Mouse (Mus musculus) kidney, embryonic 14.5 days (tissue): Measurements from ENCODE around the gene Bri3. TPM values are rescaled to one million over a fixed set of nuclear protein-coding genes. Genes with fewer than 3 reads are reported as not detected.

Source experiments
- ATAC-seq: fragments of 200-750 bp; cut with Nextera tagmentation; 2 replicates; pipeline ENCODE4 v1.8.0; 2017; ENCODE audit warnings: moderate number of reproducible peaks, mild to moderate bottlenecking, moderate TSS enrichment, moderate library complexity; ENCODE audit not compliant: low FRiP score, low TSS enrichment
- H3K27ac ChIP-seq: fragments of 300-500 bp; sonication (generic); 2 replicates; pipeline ENCODE4 v1.5.1; 2014; ENCODE audit warnings: low read depth, mild to moderate bottlenecking, low read length, moderate library complexity, mixed read lengths
- H3K27me3 ChIP-seq: fragments of 300-500 bp; sonication (generic); 2 replicates; pipeline ENCODE4 v1.6.1; 2014; ENCODE audit warnings: mild to moderate bottlenecking, low read length; ENCODE audit not compliant: control insufficient read depth, insufficient read depth
- H3K36me3 ChIP-seq: fragments of 300-500 bp; sonication (generic); 2 replicates; pipeline ENCODE4 v1.6.1; 2014; ENCODE audit warnings: low read length, mixed read lengths; ENCODE audit not compliant: control insufficient read depth, insufficient read depth
- H3K4me1 ChIP-seq: fragments of 300-500 bp; sonication (generic); 2 replicates; pipeline ENCODE4 v1.6.1; 2014; ENCODE audit warnings: low read length, mixed read lengths; ENCODE audit not compliant: control insufficient read depth, insufficient read depth
- H3K4me2 ChIP-seq: fragments of 300-500 bp; sonication (generic); replicated peaks from 2 replicates; pipeline ENCODE4 v1.6.1; 2014; ENCODE audit warnings: low read depth, mild to moderate bottlenecking, low read length
- H3K4me3 ChIP-seq: fragments of 300-500 bp; sonication (generic); 2 replicates; pipeline ENCODE4 v1.5.1; 2014; ENCODE audit warnings: mild to moderate bottlenecking, low read length
- H3K9ac ChIP-seq: fragments of 300-500 bp; sonication (generic); 2 replicates; pipeline ENCODE4 v1.6.1; 2014; ENCODE audit warnings: low read depth, mild to moderate bottlenecking, low read length, moderate library complexity
- H3K9me3 ChIP-seq: fragments of 300-500 bp; sonication (generic); 2 replicates; pipeline ENCODE4 v1.6.1; 2016; ENCODE audit warnings: low read length; ENCODE audit not compliant: control insufficient read depth
- WGBS: fragments of 180-500 bp; shearing (Covaris S2); extraction: QIAGEN DNeasy Blood & Tissue Kit; methylation state at CpG from one replicate; pipeline ENCODE4 v1.1.7; 2014; 5-methylcytosine and 5-hydroxymethylcytosine counted together
- polyA plus RNA-seq: library from polyadenylated mRNA; unstranded; fragments of >200 nt; fragmentation: Nextera tagmentation; extraction: Ambion mirVana; gene quantifications from 2 replicates; pipeline ENCODE4 v1.2.1, GENCODE M21; 2014

The Bri3 gene
- polyA plus RNA-seq, 1 experiment from 2014 or later = 136 TPM

GRCm38 (mm10) chr5:144274904-144275303 is 30.7 kb downstream of the Bri3 start:
- no peaks in the 10 kb centered on the region for H3K4me1 ChIP-seq

GRCm38 (mm10) chr5:144276898-144277630 is 32.8 kb downstream of the Bri3 start:
- WGBS = 88% methylated on average over 17 of the region's 17 CpGs
- Histone ChIP-seq H3K27ac (no peak overlapping the region), H3K4me2 (no peak overlapping the region), H3K9me3 (no peaks in the 10 kb centered on the region), H3K4me1 (no peaks in the 10 kb centered on the region), H3K9ac (no peak overlapping the region), H3K4me3 (no peak overlapping the region), H3K27me3 (no peaks in the 10 kb centered on the region), H3K36me3 (peaks cover 30% of the 10 kb centered on the region)
- ATAC-seq = no peak

More at GRCm38 (mm10) chr5:144274904-144275303, 30.7 kb downstream of the Bri3 start:
- Histone ChIP-seq H3K9ac (no peak overlapping the region), H3K27ac (peak overlapping the region; percentile 48; the same call in 1 of the 2 replicates), H3K27me3 (no peaks in the 10 kb centered on the region), H3K9me3 (no peaks in the 10 kb centered on the region), H3K4me2 (no peak overlapping the region), H3K36me3 (peaks cover 22% of the 10 kb centered on the region), H3K4me3 (no peak overlapping the region)
- WGBS = 82% methylated on average over 6 of the region's 6 CpGs
- ATAC-seq = no peak

GRCm38 (mm10) chr5:144278374-144278960 is 34.2 kb downstream of the Bri3 start:
- Histone ChIP-seq H3K27ac (no peak overlapping the region), H3K9me3 (no peaks in the 10 kb centered on the region), H3K27me3 (no peaks in the 10 kb centered on the region), H3K36me3 (peaks cover 33% of the 10 kb centered on the region), H3K9ac (no peak overlapping the region), H3K4me1 (no peaks in the 10 kb centered on the region), H3K4me3 (no peak overlapping the region), H3K4me2 (no peak overlapping the region)
- no peak for ATAC-seq
- WGBS = 91% methylated on average over 11 of the region's 13 CpGs

GRCm38 (mm10) chr5:144279081-144279541 is 34.9 kb downstream of the Bri3 start:
- Histone ChIP-seq H3K36me3 (peaks cover 35% of the 10 kb centered on the region), H3K27me3 (no peaks in the 10 kb centered on the region), H3K4me3 (no peak overlapping the region), H3K9ac (no peak overlapping the region), H3K4me1 (0 out of 2 replicates have a peak, but pooled peaks cover 3% of the 10 kb centered on the region), H3K4me2 (no peak overlapping the region), H3K27ac (no peak overlapping the region), H3K9me3 (no peaks in the 10 kb centered on the region)
- 85% methylated on average over 9 of the region's 9 CpGs for WGBS
- no peak for ATAC-seq

GRCm38 (mm10) chr5:144279926-144280325 is 35.7 kb downstream of the Bri3 start:
- Histone ChIP-seq H3K4me3 (no peak overlapping the region), H3K27me3 (no peaks in the 10 kb centered on the region), H3K9me3 (no peaks in the 10 kb centered on the region), H3K4me2 (no peak overlapping the region), H3K9ac (no peak overlapping the region), H3K36me3 (peaks cover 35% of the 10 kb centered on the region), H3K27ac (no peak overlapping the region), H3K4me1 (0 out of 2 replicates have a peak, but pooled peaks cover 3% of the 10 kb centered on the region)
- WGBS = 91% methylated on average over 13 of the region's 13 CpGs
- ATAC-seq = no peak

GRCm38 (mm10) chr5:144282470-144283260 is 38.4 kb downstream of the Bri3 start:
- no peaks in the 10 kb centered on the region for H3K27me3 ChIP-seq
- H3K9ac ChIP-seq = no peak overlapping the region
- 87% methylated on average over 11 of the region's 11 CpGs for WGBS
- H3K9me3 ChIP-seq = no peaks in the 10 kb centered on the region
- H3K4me3 ChIP-seq = no peak overlapping the region
- H3K4me2 ChIP-seq = no peak overlapping the region
- H3K27ac ChIP-seq = no peak overlapping the region
- ATAC-seq = no peak
- H3K36me3 ChIP-seq = peaks cover 25% of the 10 kb centered on the region; the same call in 1 of the 2 replicates
- H3K4me1 ChIP-seq = 0 out of 2 replicates have a peak, but pooled peaks cover 3% of the 10 kb centered on the region

- ATAC-seq = 0 out of 2 replicates have a peak, but pooled peaks have one; percentile 15
- H3K27me3 ChIP-seq = no peaks in the 10 kb centered on the region
- H3K27ac ChIP-seq = no peak overlapping the region
- no peak overlapping the region for H3K4me3 ChIP-seq
- no peaks in the 10 kb centered on the region for H3K9me3 ChIP-seq
- 55% methylated on average over 8 of the region's 8 CpGs for WGBS
- no peak overlapping the region for H3K9ac ChIP-seq
- no peak overlapping the region for H3K4me2 ChIP-seq
- 0 out of 2 replicates have a peak, but pooled peaks cover 3% of the 10 kb centered on the region for H3K4me1 ChIP-seq
- peaks cover 25% of the 10 kb centered on the region; the same call in 1 of the 2 replicates for H3K36me3 ChIP-seq
These were observed 39.4 kb downstream of the Bri3 start for GRCm38 (mm10) chr5:144283551-144284031.

- H3K36me3 ChIP-seq = peaks cover 19% of the 10 kb centered on the region; the same call in 1 of the 2 replicates
- no peak overlapping the region for H3K27ac ChIP-seq
- no peaks in the 10 kb centered on the region for H3K9me3 ChIP-seq
- 0 out of 2 replicates have a peak, but pooled peaks cover 3% of the 10 kb centered on the region for H3K4me1 ChIP-seq
- H3K9ac ChIP-seq = no peak overlapping the region
- whole genome bisulfite sequencing = 83% methylated on average over 5 of the region's 5 CpGs
- H3K27me3 ChIP-seq = no peaks in the 10 kb centered on the region
- H3K4me2 ChIP-seq = no peak overlapping the region
- ATAC-seq = no peak
- no peak overlapping the region for H3K4me3 ChIP-seq
These were observed 40.4 kb downstream of the Bri3 start for GRCm38 (mm10) chr5:144284599-144284998.
